Mouse (Mus musculus): ENCODE results near the gene Tpi1. TPM values are rescaled to one million over a fixed set of nuclear protein-coding genes. Genes with fewer than 3 reads are reported as not detected.
"Not testable (repeated sequence)": the region's sequence is repeated elsewhere in the genome, so short reads cannot be mapped to it uniquely, and the experiment has no call there.

Gene Tpi1
- total and polyA plus RNA-seq, 3 experiments: 788 to 884 (median 870) TPM

DNA sequence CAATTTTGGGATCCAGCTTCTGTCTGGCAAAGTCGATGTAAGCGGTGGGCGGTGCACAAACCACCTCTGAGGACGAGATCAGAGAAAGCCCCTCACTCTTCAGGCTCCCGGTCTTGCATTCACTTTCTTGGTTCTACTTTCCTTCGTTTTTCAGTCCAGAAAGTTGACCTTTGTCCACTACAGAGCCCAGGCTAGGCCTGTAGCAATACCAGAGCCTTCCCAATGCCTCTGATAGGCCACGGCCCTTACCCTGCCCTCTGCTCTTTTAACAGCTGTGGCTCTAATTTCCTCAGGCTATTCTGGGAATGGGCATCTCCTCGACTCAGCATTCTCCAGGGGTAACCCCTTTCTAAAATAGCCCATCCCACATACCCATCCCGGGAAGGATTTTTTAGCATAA lies 1.2 kb downstream of the Tpi1 start:
- peak; percentile 12 to 24 for DNase-seq
- Histone ChIP-seq H3K79me2 (replicated peaks; ENCODE audit: control insufficient read depth, insufficient read depth, low read length) (no peaks in the 10 kb centered on the region), H3K36me3 (ENCODE audit: control insufficient read depth, insufficient read depth, low read length) (no peaks in the 10 kb centered on the region; the same call in 1 of the 2 replicates), H3K9ac (ENCODE audit: low read depth, low read length) (peak overlapping the region; percentile 70), H3K27me3 (ENCODE audit: control insufficient read depth, insufficient read depth, low read length) (no peaks in the 10 kb centered on the region), H3K27ac (peak overlapping the region; percentile 92), H3K4me1 (ENCODE audit: control insufficient read depth, insufficient read depth, low read length) (peaks cover 13% of the 10 kb centered on the region), H3K4me3 (peak overlapping the region; percentile 85)
- intact Hi-C loops (cut with DNase I): no loop called here
- WGBS: 27% methylated on average over 9 of the region's 9 CpGs
- TF ChIP-seq EP300 (IDR thresholded peaks at IDR 0.05; ENCODE audit: insufficient read depth, low read depth, low read length) (no peak), CTCF (IDR thresholded peaks at IDR 0.05) (no peak), POLR2A (IDR thresholded peaks at IDR 0.05; ENCODE audit: insufficient read depth, low read depth, low read length) (no peak)

DNA sequence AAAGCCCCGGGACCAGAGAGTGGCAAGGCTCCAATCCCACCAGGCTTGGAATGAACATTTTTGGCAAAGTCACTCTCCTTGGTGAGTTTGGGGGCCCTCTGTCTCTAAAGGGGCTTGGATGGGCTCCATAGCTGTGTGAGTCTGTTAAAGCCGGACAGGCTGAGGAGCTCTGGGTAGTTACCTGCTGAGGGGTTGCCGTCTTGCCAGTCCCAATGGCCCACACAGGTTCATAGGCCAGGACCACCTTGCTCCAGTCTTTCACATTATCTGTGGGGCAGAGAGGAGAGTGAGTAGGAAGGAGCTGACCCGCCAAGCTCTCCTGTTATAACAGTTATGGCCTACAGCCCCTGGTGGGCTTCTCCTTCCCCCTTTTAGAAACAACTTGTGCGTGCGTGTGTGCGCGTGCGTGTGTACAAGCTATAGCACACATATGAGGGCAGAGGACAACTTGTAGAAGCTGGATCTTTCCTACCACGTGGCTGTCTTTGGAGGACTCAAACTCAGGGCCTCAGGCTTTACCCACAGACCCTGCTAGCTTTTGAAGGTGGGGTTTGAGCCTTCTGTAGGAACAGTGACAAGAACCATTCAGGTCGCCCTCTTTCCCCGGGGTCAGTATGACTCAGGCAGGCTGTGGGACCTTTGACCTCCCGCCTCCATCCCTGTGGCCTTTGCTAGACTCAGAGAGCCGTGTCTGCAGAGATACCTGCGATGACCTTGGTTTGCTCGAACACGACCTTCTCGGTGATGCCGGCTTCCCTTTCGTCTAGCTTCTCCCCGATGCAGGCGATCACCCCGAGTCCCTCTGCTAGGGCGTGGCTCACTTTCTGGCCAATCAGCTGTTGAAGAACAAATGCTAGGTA lies 2.2 kb downstream of the Tpi1 start:
- H3K79me2 ChIP-seq (replicated peaks; ENCODE audit: control insufficient read depth, insufficient read depth, low read length): no peaks in the 10 kb centered on the region
- H3K36me3 ChIP-seq (ENCODE audit: control insufficient read depth, insufficient read depth, low read length): no peaks in the 10 kb centered on the region; the same call in 1 of the 2 replicates
- H3K9ac ChIP-seq (ENCODE audit: low read depth, low read length): no peak overlapping the region
- H3K4me3 ChIP-seq: no peak overlapping the region; the same call in 1 of the 2 replicates
- no peak overlapping the region for H3K27ac ChIP-seq
- intact Hi-C loops (cut with DNase I): no loop called here
- WGBS: 72% methylated on average over 24 of the region's 24 CpGs
- TF ChIP-seq CTCF (IDR thresholded peaks at IDR 0.05) (no peak), POLR2A (IDR thresholded peaks at IDR 0.05; ENCODE audit: insufficient read depth, low read depth, low read length) (no peak), EP300 (IDR thresholded peaks at IDR 0.05; ENCODE audit: insufficient read depth, low read depth, low read length) (no peak)
- H3K4me1 ChIP-seq (ENCODE audit: control insufficient read depth, insufficient read depth, low read length): peaks cover 16% of the 10 kb centered on the region
- peak; percentile 7 to 13 for DNase-seq
- no peaks in the 10 kb centered on the region for H3K27me3 ChIP-seq (ENCODE audit: control insufficient read depth, insufficient read depth, low read length)

DNA sequence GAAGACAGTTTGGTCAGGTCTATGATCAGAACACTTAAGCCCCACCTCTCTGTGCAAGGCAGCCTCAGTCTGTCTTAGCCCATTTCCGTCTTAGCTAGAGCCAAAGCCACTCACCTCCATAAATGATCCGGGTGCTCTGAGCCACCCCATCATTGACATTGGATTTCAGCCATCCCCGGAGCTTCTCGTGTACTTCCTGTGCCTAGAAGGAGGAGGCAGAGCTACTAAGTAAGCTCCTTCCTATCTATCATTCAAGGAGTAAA lies 2.8 kb downstream of the Tpi1 start:
- TF ChIP-seq EP300 (IDR thresholded peaks at IDR 0.05; ENCODE audit: insufficient read depth, low read depth, low read length) (no peak), CTCF (IDR thresholded peaks at IDR 0.05) (no peak), POLR2A (IDR thresholded peaks at IDR 0.05; ENCODE audit: insufficient read depth, low read depth, low read length) (no peak)
- Histone ChIP-seq H3K9ac (ENCODE audit: low read depth, low read length) (no peak overlapping the region), H3K27ac (no peak overlapping the region), H3K27me3 (ENCODE audit: control insufficient read depth, insufficient read depth, low read length) (no peaks in the 10 kb centered on the region), H3K4me1 (ENCODE audit: control insufficient read depth, insufficient read depth, low read length) (peaks cover 16% of the 10 kb centered on the region), H3K4me3 (no peak overlapping the region), H3K36me3 (ENCODE audit: control insufficient read depth, insufficient read depth, low read length) (no peaks in the 10 kb centered on the region; the same call in 1 of the 2 replicates), H3K79me2 (replicated peaks; ENCODE audit: control insufficient read depth, insufficient read depth, low read length) (no peaks in the 10 kb centered on the region)
- WGBS: 41% methylated on average over 4 of the region's 4 CpGs
- no peak for DNase-seq
- intact Hi-C loops (cut with DNase I): no loop called here

GRCm38 (mm10) chr6:124810566-124811402 lies 3.3 kb downstream of the Tpi1 start:
- H3K36me3 ChIP-seq (ENCODE audit: control insufficient read depth, insufficient read depth, low read length); H3K79me2 ChIP-seq (replicated peaks; ENCODE audit: control insufficient read depth, insufficient read depth, low read length); H3K27ac ChIP-seq; intact Hi-C loops (cut with DNase I); H3K4me3 ChIP-seq; H3K27me3 ChIP-seq (ENCODE audit: control insufficient read depth, insufficient read depth, low read length); H3K9ac ChIP-seq (ENCODE audit: low read depth, low read length): not testable (repeated sequence)
- peaks cover 16% of the 10 kb centered on the region for H3K4me1 ChIP-seq (ENCODE audit: control insufficient read depth, insufficient read depth, low read length)
- WGBS: 70% methylated on average over 11 of the region's 11 CpGs
- peak; percentile 10 to 16 for DNase-seq

DNA sequence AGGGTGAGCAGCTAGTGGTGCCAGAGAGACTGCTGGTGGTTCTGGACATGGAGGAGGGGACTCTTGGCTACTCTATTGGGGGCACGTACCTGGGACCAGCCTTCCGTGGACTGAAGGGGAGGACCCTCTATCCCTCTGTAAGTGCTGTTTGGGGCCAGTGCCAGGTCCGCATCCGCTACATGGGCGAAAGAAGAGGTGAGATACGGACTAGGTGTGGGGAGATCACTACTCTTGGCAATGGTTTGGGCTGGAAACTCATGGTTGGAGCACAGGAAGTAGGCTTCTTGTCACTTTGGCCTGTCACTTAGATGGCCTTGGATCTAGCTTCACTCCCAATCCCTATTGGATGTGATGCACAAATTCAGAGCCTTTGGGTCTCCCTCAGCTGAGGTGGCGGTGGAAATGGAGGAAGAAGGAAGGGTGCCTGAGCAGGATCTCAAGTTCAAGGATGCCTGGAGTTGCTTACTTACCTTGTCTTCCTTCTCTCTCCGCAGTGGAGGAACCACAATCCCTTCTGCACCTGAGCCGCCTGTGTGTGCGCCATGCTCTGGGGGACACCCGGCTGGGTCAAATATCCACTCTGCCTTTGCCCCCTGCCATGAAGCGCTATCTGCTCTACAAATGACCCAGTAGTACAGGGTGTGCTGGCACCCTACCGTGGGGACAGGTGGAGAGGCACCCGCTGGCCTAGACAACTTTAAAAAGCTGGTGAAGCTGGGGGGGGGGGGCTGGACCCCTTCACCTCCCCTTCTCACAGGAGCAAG lies 4.1 kb downstream of the Tpi1 start:
- intact Hi-C loops (cut with DNase I): loop anchor here (5.0 kb wide), 2 partner anchors 68 to 108 kb away; partner anchors contain the start of gene Grcc10
- no peaks in the 10 kb centered on the region for H3K27me3 ChIP-seq (ENCODE audit: control insufficient read depth, insufficient read depth, low read length)

More for the DNA sequence above, 4.1 kb downstream of the Tpi1 start:
- Histone ChIP-seq H3K27ac (peak overlapping the region; percentile 81; the same call in 1 of the 2 replicates), H3K4me3 (peak overlapping the region; percentile 61), H3K9ac (ENCODE audit: low read depth, low read length) (peak overlapping the region; percentile 8), H3K79me2 (replicated peaks; ENCODE audit: control insufficient read depth, insufficient read depth, low read length) (no peaks in the 10 kb centered on the region), H3K4me1 (ENCODE audit: control insufficient read depth, insufficient read depth, low read length) (peaks cover 16% of the 10 kb centered on the region), H3K36me3 (ENCODE audit: control insufficient read depth, insufficient read depth, low read length) (no peaks in the 10 kb centered on the region; the same call in 1 of the 2 replicates)
- TF ChIP-seq CTCF (IDR thresholded peaks at IDR 0.05): no peak
- TF ChIP-seq EP300 (IDR thresholded peaks at IDR 0.05; ENCODE audit: insufficient read depth, low read depth, low read length): no peak
- TF ChIP-seq POLR2A (IDR thresholded peaks at IDR 0.05; ENCODE audit: insufficient read depth, low read depth, low read length): 0 out of 2 replicates have a peak, but pooled peaks have one; percentile 6
- no peak for DNase-seq
- 44% methylated on average over 14 of the region's 14 CpGs for WGBS
